Mouse (Mus musculus) cerebral cortex, adult 2 months (tissue): Measurements from ENCODE around the gene Hspg2.

Experiments used
- WGBS: fragments of 180-500 bp; shearing (Covaris S2); methylation state at CpG from one replicate; pipeline ENCODE4 v1.1.7; 2018; 5-methylcytosine and 5-hydroxymethylcytosine counted together

Gene Hspg2

DNA sequence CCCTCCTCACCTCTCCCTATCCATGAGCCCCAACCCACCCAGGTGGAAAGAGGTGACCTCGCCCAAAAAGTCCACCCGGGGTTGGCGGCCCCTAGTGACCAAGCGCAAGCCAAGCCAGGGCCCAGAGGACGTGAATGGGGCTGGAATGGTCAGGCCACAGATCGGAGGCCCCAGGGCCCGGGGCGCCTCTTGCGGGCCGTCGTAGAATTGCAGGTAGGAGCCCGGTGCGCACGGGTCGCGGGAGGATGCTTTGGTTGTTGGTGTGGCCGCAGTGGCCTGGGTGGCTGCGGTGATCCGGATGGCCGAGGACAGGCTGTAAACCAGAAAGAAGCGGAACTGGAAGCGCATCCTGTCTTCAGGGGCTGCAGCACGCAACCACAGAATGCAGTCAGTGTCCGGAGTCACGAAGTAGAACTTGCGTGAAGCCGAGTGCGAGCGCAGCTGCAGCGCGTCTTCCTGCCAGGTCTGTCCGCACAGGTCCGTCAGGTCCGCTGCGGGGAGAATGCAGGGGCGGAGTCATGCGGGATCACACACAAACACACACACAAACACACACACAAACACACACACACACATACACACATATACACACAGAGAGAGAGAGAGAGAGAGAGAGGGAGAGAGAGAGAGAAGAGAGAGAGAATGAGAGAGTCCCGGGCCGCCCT lies 109.7 kb downstream of the Hspg2 start:
- 7% methylated on average over 39 of the region's 39 CpGs for WGBS

- WGBS, result 68% methylated on average over 4 of the region's 4 CpGs
These were observed 111.2 kb downstream of the Hspg2 start for GRCm38 (mm10) chr4:137579789-137580188.

GRCm38 (mm10) chr4:137580299-137580698 lies 111.7 kb downstream of the Hspg2 start:
- 80% methylated on average over 2 of the region's 2 CpGs for WGBS

- 59% methylated on average over 3 of the region's 3 CpGs for WGBS
These were observed 113.2 kb downstream of the Hspg2 start for GRCm38 (mm10) chr4:137581815-137582214.

DNA sequence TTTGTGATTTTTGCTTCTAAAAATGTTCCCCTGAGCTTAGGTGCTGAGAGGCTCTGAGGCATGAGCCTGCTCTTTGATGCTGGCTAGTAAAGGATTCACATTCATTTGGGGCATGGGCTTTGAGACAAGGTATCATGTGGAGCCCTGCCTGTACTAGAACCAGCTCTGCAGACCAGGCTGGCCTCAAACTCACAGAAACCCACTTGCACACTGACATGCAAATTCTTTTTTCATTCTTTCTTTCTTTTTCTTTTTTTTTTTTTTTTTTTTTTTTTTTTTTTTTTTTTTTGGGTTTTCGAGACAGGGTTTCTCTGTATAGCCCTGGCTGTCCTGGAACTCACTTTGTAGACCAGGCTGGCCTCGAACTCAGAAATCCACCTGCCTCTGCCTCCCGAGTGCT lies 120.5 kb downstream of the Hspg2 start:
- WGBS, result 82% methylated on average over 2 of the region's 3 CpGs

- 86% methylated on average over 3 of the region's 3 CpGs for WGBS
These were observed 121.0 kb downstream of the Hspg2 start for GRCm38 (mm10) chr4:137589586-137589985.

DNA sequence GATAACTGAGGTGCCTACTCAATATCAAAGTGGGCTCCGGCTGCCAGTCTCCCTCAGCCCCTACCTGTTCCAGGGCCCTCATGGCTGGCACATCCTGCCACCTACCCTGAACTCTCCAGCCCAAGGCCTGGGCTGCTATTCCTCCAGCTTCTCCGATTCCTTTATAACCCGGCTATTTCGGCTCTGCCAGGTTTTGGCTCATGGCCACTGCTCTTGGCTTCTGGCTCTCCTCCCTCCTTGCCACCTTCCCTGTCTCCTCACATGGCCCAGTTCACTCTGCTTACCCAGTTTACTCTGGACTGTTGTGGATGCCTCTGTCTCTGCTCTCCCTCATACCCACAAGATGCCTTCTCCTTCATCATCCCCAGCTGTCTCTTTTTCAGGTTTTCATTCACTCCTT lies 122.4 kb downstream of the Hspg2 start:
- 54% methylated on average over 4 of the region's 4 CpGs for WGBS

DNA sequence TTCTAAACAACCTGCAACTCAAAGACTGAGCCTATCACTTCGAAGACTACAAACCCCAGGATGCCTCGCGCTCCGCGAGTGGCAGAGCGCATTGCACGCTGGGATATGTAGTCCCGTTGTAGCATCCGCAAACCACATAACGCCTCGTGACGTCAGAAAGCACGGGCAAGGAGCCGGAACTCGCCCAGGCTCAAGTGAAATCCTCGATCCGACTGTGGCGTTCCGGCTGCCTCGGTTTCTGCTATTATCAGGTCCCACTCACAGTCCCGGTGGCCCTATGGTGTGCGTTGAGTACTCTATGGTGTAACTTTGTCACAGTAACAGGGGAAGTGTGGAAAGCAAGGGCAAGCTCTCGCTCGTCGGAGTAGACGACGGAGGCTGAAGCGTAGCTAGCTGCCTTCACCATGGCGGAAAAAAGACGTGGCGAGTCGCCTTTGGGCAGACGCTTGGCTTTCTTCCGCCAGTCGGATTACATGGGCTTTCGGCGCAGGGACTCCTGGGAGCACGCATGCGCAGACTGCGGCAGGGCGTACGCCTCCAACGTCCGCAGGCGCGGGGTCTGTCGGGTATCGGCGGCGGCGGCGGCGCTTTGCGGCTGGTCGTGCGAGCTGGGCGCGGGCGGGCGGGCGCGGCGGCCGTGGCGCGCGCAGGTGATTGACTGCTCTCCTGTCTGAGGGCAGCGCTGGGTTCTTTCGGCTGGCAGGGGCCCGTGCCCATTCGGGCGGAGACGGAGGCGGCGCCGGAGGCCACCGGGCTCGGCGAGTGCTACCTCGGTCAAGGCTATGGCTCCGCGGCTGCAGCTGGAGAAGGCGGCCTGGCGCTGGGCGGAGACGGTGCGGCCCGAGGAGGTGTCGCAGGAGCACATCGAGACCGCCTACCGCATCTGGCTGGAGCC lies 125.3 kb downstream of the Hspg2 start, which contains the start of gene Usp48:
TSS of gene Usp48 (plus strand) at position 155 of the 895 bp plus-strand sequence.
- under 1% methylated on average over 92 of the region's 92 CpGs for WGBS

- 1% methylated on average over 40 of the region's 40 CpGs for WGBS
These were observed 126.1 kb downstream of the Hspg2 start for GRCm38 (mm10) chr4:137594496-137595270.

DNA sequence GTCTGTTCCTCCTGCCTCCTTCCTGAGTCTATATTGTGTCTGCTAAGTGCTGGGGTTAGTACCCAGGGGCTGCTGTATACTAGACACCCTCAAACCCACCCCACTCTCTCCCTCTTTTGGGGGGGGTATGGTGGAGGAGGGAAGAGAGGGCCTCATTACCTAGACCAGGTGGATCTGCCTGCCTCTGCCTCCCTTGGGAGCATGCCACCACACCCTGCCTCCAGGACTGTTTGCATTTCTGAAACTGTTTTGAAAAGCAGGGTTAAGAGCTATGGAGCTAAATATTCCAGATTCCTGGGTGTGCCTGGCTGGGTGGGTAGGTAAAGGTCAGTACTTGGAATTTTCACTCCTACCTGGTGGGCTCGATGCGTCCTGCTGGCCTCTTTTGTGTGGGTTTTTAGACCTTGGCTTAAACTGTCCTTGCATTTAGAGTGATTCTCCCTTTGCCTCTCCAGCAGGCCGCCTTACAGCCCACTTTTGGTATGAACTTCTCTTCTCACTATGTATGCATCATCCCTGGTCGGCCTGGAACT lies 128.6 kb downstream of the Hspg2 start:
- WGBS, result 93% methylated on average over 4 of the region's 4 CpGs

DNA sequence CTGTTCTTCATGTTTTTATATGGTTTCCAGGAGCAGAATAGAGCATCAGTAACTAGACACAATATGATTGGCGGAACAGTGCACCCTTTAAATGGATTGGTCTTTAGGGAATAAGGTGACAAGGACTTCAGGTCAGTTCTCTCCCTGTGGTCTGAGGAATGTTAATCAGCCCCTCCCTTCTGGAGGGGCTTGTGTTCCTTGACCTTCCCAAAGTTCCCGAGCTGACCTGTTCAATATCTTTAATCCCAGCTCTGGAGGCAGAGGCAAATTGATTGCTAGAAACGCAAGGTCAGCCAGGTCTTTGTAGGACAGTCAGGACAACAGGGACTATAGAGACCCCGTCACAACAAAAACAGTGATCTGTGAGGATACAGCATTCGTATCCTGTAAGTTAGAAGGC lies 130.0 kb downstream of the Hspg2 start:
- WGBS, result 86% methylated on average over 5 of the region's 5 CpGs

- 68% methylated on average over 11 of the region's 11 CpGs for WGBS
These were observed 135.0 kb downstream of the Hspg2 start for GRCm38 (mm10) chr4:137603449-137604171.

DNA sequence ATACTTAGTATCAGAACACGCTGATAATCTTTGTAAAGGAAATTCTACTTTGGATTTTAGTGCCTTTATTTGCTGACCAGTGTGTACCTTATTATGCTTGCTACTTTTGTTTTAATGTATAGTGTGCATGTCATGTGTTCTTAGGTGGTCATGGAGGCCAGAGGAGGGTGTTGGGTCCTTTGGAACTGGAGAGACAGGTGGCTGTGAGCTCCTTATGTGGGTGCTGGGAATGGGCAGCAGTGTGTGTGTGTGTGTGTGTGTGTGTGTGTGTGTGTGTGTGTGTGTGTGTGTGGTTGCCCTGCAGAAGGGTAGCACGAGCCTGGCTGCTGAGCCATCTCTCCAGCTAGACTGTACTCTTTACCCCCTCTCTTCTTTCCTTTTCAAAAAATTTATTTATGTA lies 138.5 kb downstream of the Hspg2 start:
- 94% methylated on average over 2 of the region's 2 CpGs for WGBS

GRCm38 (mm10) chr4:137609281-137609680 lies 140.7 kb downstream of the Hspg2 start:
- WGBS, result 86% methylated on average over 7 of the region's 7 CpGs

DNA sequence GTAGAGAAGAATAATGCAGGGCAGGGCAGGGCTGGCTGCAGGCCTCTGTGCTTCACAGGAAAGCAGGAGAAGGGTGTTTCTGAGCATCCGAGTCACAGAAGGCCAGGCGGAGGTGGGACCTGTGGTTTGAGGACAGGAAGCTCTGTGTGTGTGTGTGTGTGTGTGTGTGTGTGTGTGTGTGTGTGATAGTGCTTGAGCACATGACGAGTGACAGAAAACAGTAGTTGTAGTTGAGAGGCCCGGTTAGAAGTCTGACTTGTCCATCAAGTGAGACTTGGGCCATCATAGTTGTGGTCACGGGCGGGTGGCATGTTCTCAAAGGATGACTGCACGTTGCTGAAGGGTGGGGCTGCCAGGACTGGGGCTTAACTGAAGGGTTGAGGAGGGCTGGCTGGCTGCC lies 141.1 kb downstream of the Hspg2 start:
- 79% methylated on average over 7 of the region's 7 CpGs for WGBS

GRCm38 (mm10) chr4:137610256-137610655 lies 141.7 kb downstream of the Hspg2 start:
- WGBS, result 47% methylated on average over 15 of the region's 15 CpGs
